Mouse (Mus musculus): ENCODE results near the gene Smarcc1. TPM values are rescaled to one million over a fixed set of nuclear protein-coding genes. Genes with fewer than 3 reads are reported as not detected.

Smarcc1 gene
- total and polyA plus RNA-seq, 2 experiments from 2014 or later: 43.0 to 77.1 TPM

DNA sequence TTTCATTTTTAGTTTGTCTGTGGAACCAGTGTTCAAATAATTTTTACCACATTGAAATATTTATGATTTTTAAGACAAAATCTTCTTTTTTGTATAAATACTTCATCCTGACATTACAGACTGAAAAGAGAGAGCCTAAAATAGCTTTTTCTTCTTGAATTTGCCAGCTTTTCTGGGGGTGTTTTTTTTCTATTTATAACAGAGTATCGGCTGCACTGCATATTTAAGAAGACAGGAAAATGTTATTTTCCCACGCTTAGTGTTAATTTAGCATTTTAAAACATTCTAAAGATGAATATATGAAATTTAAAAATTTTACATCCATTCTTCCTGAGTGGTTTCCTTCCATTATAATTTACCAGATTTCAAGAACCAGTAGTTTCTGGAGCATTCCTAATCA is 88.9 kb downstream of the Smarcc1 start:
- TF ChIP-seq CTCF (IDR thresholded peaks at IDR 0.05; ENCODE audit: low read depth): no peak
- ATAC-seq (peak; percentile 32), DNase-seq (no peak)
- Histone ChIP-seq H3K9ac (peak overlapping the region; percentile 33; the same call in 1 of the 2 replicates), H3K4me3 (ENCODE audit: low read depth, low read length) (no peak overlapping the region), H3K27me3 (ENCODE audit: insufficient read depth, low read length) (no peaks in the 10 kb centered on the region), H3K4me2 (ENCODE audit: low read depth) (no peak overlapping the region), H3K27ac (ENCODE audit: low read depth, low read length) (peak overlapping the region; percentile 88), H3K4me1 (ENCODE audit: insufficient read depth) (peaks cover 12% of the 10 kb centered on the region; the same call in 1 of the 2 replicates), H3K9me3 (ENCODE audit: low read length) (no peaks in the 10 kb centered on the region), H3K36me3 (ENCODE audit: insufficient read depth) (peaks cover 67% of the 10 kb centered on the region)
- WGBS: 24% methylated on average over 2 of the region's 2 CpGs

DNA sequence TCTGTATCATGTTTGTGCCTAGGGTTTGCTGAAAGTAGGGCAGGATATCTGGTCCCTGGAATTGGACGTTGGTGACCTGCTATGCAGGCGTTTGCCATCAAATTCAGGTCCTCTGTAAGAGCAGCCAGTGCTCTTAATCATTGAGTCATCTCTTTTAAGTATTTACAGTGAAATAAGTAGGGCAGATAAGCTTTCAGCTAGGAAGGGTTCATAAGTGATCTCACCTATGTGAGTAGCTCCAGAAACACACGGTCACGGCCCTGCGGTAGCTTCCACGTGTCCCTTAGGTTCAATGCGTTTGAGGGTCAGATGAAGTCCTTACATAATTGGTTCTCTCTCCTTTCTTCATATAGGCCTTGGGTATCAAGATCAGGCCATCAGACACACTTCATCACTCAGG is 90.8 kb downstream of the Smarcc1 start:
- no peaks in the 10 kb centered on the region for H3K27me3 ChIP-seq (ENCODE audit: insufficient read depth, low read length)
- no peak overlapping the region for H3K27ac ChIP-seq (ENCODE audit: low read depth, low read length)
- no peak for TF ChIP-seq CTCF (IDR thresholded peaks at IDR 0.05; ENCODE audit: low read depth)
- H3K9ac ChIP-seq: no peak overlapping the region
- WGBS: 70% methylated on average over 7 of the region's 7 CpGs
- no peak overlapping the region for H3K4me2 ChIP-seq (ENCODE audit: low read depth)
- ATAC-seq (no peak), DNase-seq (no peak)
- H3K9me3 ChIP-seq (ENCODE audit: low read length): no peaks in the 10 kb centered on the region
- H3K36me3 ChIP-seq (ENCODE audit: insufficient read depth): peaks cover 66% of the 10 kb centered on the region
- H3K4me1 ChIP-seq (ENCODE audit: insufficient read depth): peaks cover 12% of the 10 kb centered on the region; the same call in 1 of the 2 replicates
- no peak overlapping the region for H3K4me3 ChIP-seq (ENCODE audit: low read depth, low read length)

DNA sequence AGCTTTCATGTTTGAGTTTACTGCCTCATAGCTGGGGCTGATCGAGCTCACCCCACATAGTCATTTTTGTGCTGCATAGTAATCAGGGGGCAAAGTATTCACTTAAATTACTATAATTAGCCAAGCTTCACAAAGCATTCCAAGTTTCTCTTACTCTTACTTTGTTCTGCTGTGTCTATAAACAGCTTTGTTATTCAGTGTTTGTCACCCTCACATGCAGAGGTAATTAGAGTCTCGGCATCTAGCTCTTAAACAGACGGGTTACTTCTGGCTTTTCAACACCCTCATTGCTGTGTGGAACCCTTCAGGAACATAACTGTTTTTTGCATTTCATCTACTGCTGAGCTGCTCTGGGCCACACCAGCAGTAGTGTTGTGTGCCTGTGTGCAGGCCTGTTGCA is 91.5 kb downstream of the Smarcc1 start:
- Histone ChIP-seq H3K4me1 (ENCODE audit: insufficient read depth) (peaks cover 12% of the 10 kb centered on the region; the same call in 1 of the 2 replicates), H3K27me3 (ENCODE audit: insufficient read depth, low read length) (no peaks in the 10 kb centered on the region), H3K9ac (no peak overlapping the region), H3K9me3 (ENCODE audit: low read length) (no peaks in the 10 kb centered on the region), H3K36me3 (ENCODE audit: insufficient read depth) (peaks cover 61% of the 10 kb centered on the region), H3K4me3 (ENCODE audit: low read depth, low read length) (no peak overlapping the region), H3K4me2 (ENCODE audit: low read depth) (no peak overlapping the region), H3K27ac (ENCODE audit: low read depth, low read length) (no peak overlapping the region)
- ATAC-seq: peak; percentile 37; the same call in 1 of the 2 replicates
- 21% methylated on average over 3 of the region's 3 CpGs for WGBS
- TF ChIP-seq CTCF (IDR thresholded peaks at IDR 0.05; ENCODE audit: low read depth): no peak
- DNase-seq: no peak

DNA sequence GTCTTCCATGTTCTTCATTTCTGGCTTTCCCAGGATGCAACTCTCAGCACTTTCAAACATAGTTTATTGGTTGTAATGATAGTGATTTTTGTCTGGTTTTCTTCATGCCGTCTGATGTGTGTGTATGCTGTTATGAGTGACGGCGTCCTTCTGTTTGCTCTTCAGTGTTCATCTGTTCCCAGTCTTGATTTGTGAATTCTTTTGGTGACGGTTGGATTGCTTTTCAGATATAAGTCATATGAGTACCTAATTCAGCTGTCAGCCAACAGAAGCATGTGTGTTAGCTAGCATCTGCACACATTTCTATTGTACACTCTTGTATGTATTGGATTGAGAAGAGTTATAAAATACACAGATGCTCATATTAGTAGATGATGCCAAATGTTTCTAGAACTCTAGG is 106.8 kb downstream of the Smarcc1 start:
- WGBS: 68% methylated on average over 4 of the region's 4 CpGs
- Histone ChIP-seq H3K4me1 (ENCODE audit: insufficient read depth) (no peaks in the 10 kb centered on the region), H3K4me3 (ENCODE audit: low read depth, low read length) (no peak overlapping the region), H3K27me3 (ENCODE audit: insufficient read depth, low read length) (no peaks in the 10 kb centered on the region), H3K27ac (ENCODE audit: low read depth, low read length) (no peak overlapping the region), H3K9ac (no peak overlapping the region), H3K4me2 (ENCODE audit: low read depth) (no peak overlapping the region), H3K36me3 (ENCODE audit: insufficient read depth) (peaks cover 52% of the 10 kb centered on the region), H3K9me3 (ENCODE audit: low read length) (no peaks in the 10 kb centered on the region)
- ATAC-seq (peak; percentile 64), DNase-seq (peak; percentile 36)
- TF ChIP-seq CTCF (IDR thresholded peaks at IDR 0.05; ENCODE audit: low read depth): no peak

DNA sequence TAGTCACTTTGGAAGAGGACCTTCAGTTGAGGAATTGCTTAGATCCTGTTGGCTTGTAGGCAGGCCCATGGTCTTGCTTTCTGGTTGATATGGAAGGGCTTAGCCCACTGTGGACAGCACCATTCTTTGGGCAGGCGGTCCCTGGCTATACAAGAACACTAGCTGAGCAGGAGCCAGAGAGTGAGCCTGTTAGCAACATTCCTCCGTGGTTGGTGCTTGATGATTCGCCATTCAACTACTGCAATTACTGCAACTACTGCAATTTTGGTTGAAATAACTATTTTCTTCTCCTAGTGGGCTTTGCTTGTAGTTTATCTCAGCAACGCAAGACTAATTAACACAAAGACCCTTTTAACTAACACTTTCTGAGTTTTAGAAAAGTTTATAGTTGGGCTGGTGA is 108.7 kb downstream of the Smarcc1 start:
- peaks cover 62% of the 10 kb centered on the region for H3K36me3 ChIP-seq (ENCODE audit: insufficient read depth)
- WGBS: 89% methylated on average over 4 of the region's 4 CpGs
- ATAC-seq: no peak

DNA sequence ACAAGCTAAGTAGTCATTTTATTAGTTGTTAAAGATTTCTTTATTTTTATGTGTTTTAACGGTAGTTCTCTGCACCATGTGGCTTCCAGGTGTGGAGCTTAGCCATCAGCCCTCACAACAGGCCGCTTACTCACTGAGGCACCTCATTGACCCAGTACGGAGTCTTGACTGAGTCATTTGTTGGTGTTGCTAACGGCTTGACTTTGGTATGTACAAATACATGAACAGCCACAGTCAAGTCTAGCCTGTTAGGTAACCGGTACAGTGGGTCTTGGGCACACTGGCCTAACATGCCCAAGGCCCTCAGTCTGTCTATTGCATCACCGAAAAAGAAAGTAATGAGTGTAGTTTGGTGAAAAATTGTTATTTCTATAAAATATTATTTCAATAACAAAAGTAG is 111.2 kb downstream of the Smarcc1 start:
- Histone ChIP-seq H3K9me3 (ENCODE audit: low read length) (no peaks in the 10 kb centered on the region), H3K4me3 (ENCODE audit: low read depth, low read length) (no peak overlapping the region), H3K36me3 (ENCODE audit: insufficient read depth) (peaks cover 50% of the 10 kb centered on the region), H3K4me2 (ENCODE audit: low read depth) (no peak overlapping the region), H3K27ac (ENCODE audit: low read depth, low read length) (no peak overlapping the region), H3K4me1 (ENCODE audit: insufficient read depth) (no peaks in the 10 kb centered on the region), H3K27me3 (ENCODE audit: insufficient read depth, low read length) (no peaks in the 10 kb centered on the region), H3K9ac (no peak overlapping the region)
- ATAC-seq: no peak
- WGBS: 91% methylated on average over 6 of the region's 6 CpGs
- no peak for DNase-seq
- TF ChIP-seq CTCF (IDR thresholded peaks at IDR 0.05; ENCODE audit: low read depth): no peak

More for the DNA sequence above, 108.7 kb downstream of the Smarcc1 start:
- no peak for DNase-seq
- no peak overlapping the region for H3K9ac ChIP-seq
- no peaks in the 10 kb centered on the region for H3K4me1 ChIP-seq (ENCODE audit: insufficient read depth)
- H3K4me3 ChIP-seq (ENCODE audit: low read depth, low read length): no peak overlapping the region
- H3K27ac ChIP-seq (ENCODE audit: low read depth, low read length): no peak overlapping the region
- no peaks in the 10 kb centered on the region for H3K9me3 ChIP-seq (ENCODE audit: low read length)
- no peaks in the 10 kb centered on the region for H3K27me3 ChIP-seq (ENCODE audit: insufficient read depth, low read length)
- no peak overlapping the region for H3K4me2 ChIP-seq (ENCODE audit: low read depth)
- TF ChIP-seq CTCF (IDR thresholded peaks at IDR 0.05; ENCODE audit: low read depth): no peak

DNA sequence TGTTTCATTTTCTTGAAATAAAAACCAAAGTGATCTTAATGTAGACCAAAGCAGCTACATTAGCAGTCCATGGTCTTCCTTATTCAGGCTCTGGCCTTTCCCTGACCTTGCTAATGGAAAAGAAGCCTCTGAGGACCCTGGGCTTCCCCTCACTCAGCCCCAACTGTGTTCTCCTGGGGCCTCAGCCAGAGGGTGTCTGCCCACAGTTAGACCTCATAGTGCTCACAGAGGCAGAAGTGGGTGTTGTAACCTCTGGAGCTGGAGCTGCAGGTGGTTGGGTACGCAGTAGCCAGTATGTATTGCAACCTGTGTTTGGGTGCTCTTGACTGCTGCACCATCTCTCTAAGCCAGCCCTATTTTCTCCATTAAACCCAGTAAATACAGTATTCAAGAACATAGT is 111.6 kb downstream of the Smarcc1 start:
- Histone ChIP-seq H3K27ac (ENCODE audit: low read depth, low read length) (0 out of 2 replicates have a peak overlapping the region, but pooled peaks have one; percentile 54), H3K4me3 (ENCODE audit: low read depth, low read length) (no peak overlapping the region), H3K4me2 (ENCODE audit: low read depth) (no peak overlapping the region), H3K9me3 (ENCODE audit: low read length) (no peaks in the 10 kb centered on the region), H3K36me3 (ENCODE audit: insufficient read depth) (peaks cover 51% of the 10 kb centered on the region), H3K9ac (no peak overlapping the region), H3K4me1 (ENCODE audit: insufficient read depth) (no peaks in the 10 kb centered on the region), H3K27me3 (ENCODE audit: insufficient read depth, low read length) (no peaks in the 10 kb centered on the region)
- ATAC-seq: no peak
- no peak for DNase-seq
- WGBS: 97% methylated on average over 1 of the region's 1 CpGs
- TF ChIP-seq CTCF (IDR thresholded peaks at IDR 0.05; ENCODE audit: low read depth): no peak
